Mouse (Mus musculus) midbrain, embryonic 13.5 days (tissue): ENCODE results near the gene Fndc7. TPM values are rescaled to one million over a fixed set of nuclear protein-coding genes. Genes with fewer than 3 reads are reported as not detected.

Experiments used
- ATAC-seq: fragments of 200-750 bp; cut with Nextera tagmentation; 2 replicates; pipeline ENCODE4 v1.8.0; 2017; ENCODE audit warnings: mild to moderate bottlenecking, moderate TSS enrichment, moderate library complexity
- H3K27ac ChIP-seq: fragments of 300-500 bp; sonication (generic); 2 replicates; pipeline ENCODE4 v1.5.1; 2015; ENCODE audit warnings: inconsistent platforms, mild to moderate bottlenecking, moderate library complexity
- H3K27me3 ChIP-seq: fragments of 300-500 bp; sonication (generic); 2 replicates; pipeline ENCODE4 v1.6.1; 2015; ENCODE audit warnings: mild to moderate bottlenecking, inconsistent platforms
- H3K36me3 ChIP-seq: fragments of 300-500 bp; sonication (generic); 2 replicates; pipeline ENCODE4 v1.6.1; 2015; ENCODE audit warnings: mild to moderate bottlenecking, inconsistent platforms
- H3K4me1 ChIP-seq: fragments of 300-500 bp; sonication (generic); replicated peaks from 2 replicates; pipeline ENCODE4 v1.6.1; 2015; ENCODE audit warnings: inconsistent platforms
- H3K4me2 ChIP-seq: fragments of 300-500 bp; sonication (generic); replicated peaks from 2 replicates; pipeline ENCODE4 v1.6.1; 2015; ENCODE audit warnings: moderate library complexity, mild to moderate bottlenecking, inconsistent platforms
- H3K4me3 ChIP-seq: fragments of 300-500 bp; sonication (generic); replicated peaks from 2 replicates; pipeline ENCODE4 v1.5.1; 2015; ENCODE audit warnings: mild to moderate bottlenecking, inconsistent platforms
- H3K9ac ChIP-seq: fragments of 300-500 bp; sonication (generic); replicated peaks from 2 replicates; pipeline ENCODE4 v1.6.1; 2015; ENCODE audit warnings: mild to moderate bottlenecking, inconsistent platforms
- H3K9me3 ChIP-seq: fragments of 300-500 bp; sonication (generic); 2 replicates; pipeline ENCODE4 v1.6.1; 2016; ENCODE audit warnings: mild to moderate bottlenecking, inconsistent platforms
- WGBS: fragments of 180-500 bp; shearing (Covaris S2); methylation state at CpG from one replicate; pipeline ENCODE4 v1.1.7; 2015; 5-methylcytosine and 5-hydroxymethylcytosine counted together
- polyA plus RNA-seq: library from polyadenylated mRNA; unstranded; fragments of >200 nt; fragmentation: Nextera tagmentation; extraction: Ambion mirVana; gene quantifications from 2 replicates; pipeline ENCODE4 v1.2.1, GENCODE M21; 2015

The Fndc7 gene
- not detected in 2 replicates for polyA plus RNA-seq

GRCm38 (mm10) chr3:108889908-108890307 lies at the start of gene Fndc7:
Fndc7 (minus strand) TSS chr3:108890008.
- H3K27ac ChIP-seq: no peak within 1 kb of the TSS
- no peaks in the 10 kb centered on the region for H3K36me3 ChIP-seq
- ATAC-seq: no peak
- no peaks in the 10 kb centered on the region for H3K9me3 ChIP-seq
- 90% methylated on average over 1 of the region's 1 CpGs for WGBS
- no peak within 1 kb of the TSS for H3K4me2 ChIP-seq
- H3K27me3 ChIP-seq: no peaks in the 10 kb centered on the region
- H3K4me1 ChIP-seq: peaks cover 16% of the 10 kb centered on the region
- H3K9ac ChIP-seq: no peak within 1 kb of the TSS
- H3K4me3 ChIP-seq: no peak within 1 kb of the TSS

- no peak within 1 kb of the TSS for H3K27ac ChIP-seq
- WGBS: 86% methylated on average over 5 of the region's 5 CpGs
- peak within 1 kb of the TSS; percentile 53 for H3K4me2 ChIP-seq
- no peaks in the 10 kb centered on the region for H3K27me3 ChIP-seq
- H3K4me3 ChIP-seq: peak within 1 kb of the TSS; percentile 34
- no peaks in the 10 kb centered on the region for H3K4me1 ChIP-seq
- no peak for ATAC-seq
- no peak within 1 kb of the TSS for H3K9ac ChIP-seq
- H3K36me3 ChIP-seq: no peaks in the 10 kb centered on the region
- H3K9me3 ChIP-seq: no peaks in the 10 kb centered on the region; the same call in 1 of the 2 replicates
Observed at GRCm38 (mm10) chr3:108939573-108939972, 49.8 kb upstream of the Fndc7 start, which contains the start of gene Henmt1. Henmt1 (plus strand) TSS chr3:108939873.

- no peak overlapping the region for H3K27ac ChIP-seq
- no peak overlapping the region for H3K4me3 ChIP-seq
- WGBS: 98% methylated on average over 5 of the region's 5 CpGs
- no peak for ATAC-seq
- no peaks in the 10 kb centered on the region for H3K4me1 ChIP-seq
- no peak overlapping the region for H3K9ac ChIP-seq
- H3K9me3 ChIP-seq: no peaks in the 10 kb centered on the region; the same call in 1 of the 2 replicates
- no peaks in the 10 kb centered on the region for H3K36me3 ChIP-seq
- no peaks in the 10 kb centered on the region for H3K27me3 ChIP-seq
- H3K4me2 ChIP-seq: no peak overlapping the region
Observed at GRCm38 (mm10) chr3:108938691-108939090, 48.9 kb upstream of the Fndc7 start.

GRCm38 (mm10) chr3:108933557-108933956 lies 43.7 kb upstream of the Fndc7 start:
- no peaks in the 10 kb centered on the region for H3K9me3 ChIP-seq
- no peak overlapping the region for H3K4me2 ChIP-seq
- no peaks in the 10 kb centered on the region for H3K36me3 ChIP-seq
- no peak overlapping the region for H3K27ac ChIP-seq
- 88% methylated on average over 6 of the region's 6 CpGs for WGBS
- H3K27me3 ChIP-seq: no peaks in the 10 kb centered on the region
- ATAC-seq: no peak
- no peak overlapping the region for H3K9ac ChIP-seq
- H3K4me3 ChIP-seq: no peak overlapping the region
- H3K4me1 ChIP-seq: no peaks in the 10 kb centered on the region

- no peak overlapping the region for H3K27ac ChIP-seq
- ATAC-seq: no peak
- H3K4me2 ChIP-seq: no peak overlapping the region
- no peaks in the 10 kb centered on the region for H3K4me1 ChIP-seq
- no peaks in the 10 kb centered on the region for H3K27me3 ChIP-seq
- no peak overlapping the region for H3K4me3 ChIP-seq
- H3K36me3 ChIP-seq: no peaks in the 10 kb centered on the region
- H3K9me3 ChIP-seq: no peaks in the 10 kb centered on the region
- 91% methylated on average over 1 of the region's 1 CpGs for WGBS
- H3K9ac ChIP-seq: no peak overlapping the region
Observed at GRCm38 (mm10) chr3:108926308-108926707, 36.5 kb upstream of the Fndc7 start.

GRCm38 (mm10) chr3:108925677-108926076 lies 35.9 kb upstream of the Fndc7 start:
- 92% methylated on average over 4 of the region's 4 CpGs for WGBS
- no peaks in the 10 kb centered on the region for H3K4me1 ChIP-seq
- H3K27me3 ChIP-seq: no peaks in the 10 kb centered on the region
- H3K36me3 ChIP-seq: no peaks in the 10 kb centered on the region
- no peak overlapping the region for H3K9ac ChIP-seq
- no peaks in the 10 kb centered on the region for H3K9me3 ChIP-seq
- H3K4me2 ChIP-seq: no peak overlapping the region
- ATAC-seq: no peak
- H3K4me3 ChIP-seq: no peak overlapping the region
- H3K27ac ChIP-seq: no peak overlapping the region

- H3K27ac ChIP-seq: no peak overlapping the region
- no peaks in the 10 kb centered on the region for H3K9me3 ChIP-seq
- WGBS: 93% methylated on average over 1 of the region's 1 CpGs
- ATAC-seq: no peak
- H3K36me3 ChIP-seq: no peaks in the 10 kb centered on the region
- H3K4me2 ChIP-seq: no peak overlapping the region
- H3K4me1 ChIP-seq: no peaks in the 10 kb centered on the region
- no peak overlapping the region for H3K4me3 ChIP-seq
- no peaks in the 10 kb centered on the region for H3K27me3 ChIP-seq
- no peak overlapping the region for H3K9ac ChIP-seq
Observed at GRCm38 (mm10) chr3:108921822-108922221, 32.0 kb upstream of the Fndc7 start.

- Histone ChIP-seq H3K4me2 (no peak overlapping the region), H3K9ac (no peak overlapping the region), H3K4me1 (no peaks in the 10 kb centered on the region), H3K27me3 (no peaks in the 10 kb centered on the region), H3K36me3 (no peaks in the 10 kb centered on the region), H3K27ac (no peak overlapping the region), H3K4me3 (no peak overlapping the region), H3K9me3 (no peaks in the 10 kb centered on the region)
- no peak for ATAC-seq
- WGBS: 83% methylated on average over 3 of the region's 3 CpGs
Observed at GRCm38 (mm10) chr3:108920442-108921070, 30.7 kb upstream of the Fndc7 start.

- H3K4me1 ChIP-seq: no peaks in the 10 kb centered on the region
- H3K27me3 ChIP-seq: no peaks in the 10 kb centered on the region
- no peak overlapping the region for H3K27ac ChIP-seq
- no peak for ATAC-seq
- no peak overlapping the region for H3K9ac ChIP-seq
- H3K4me2 ChIP-seq: no peak overlapping the region
- H3K9me3 ChIP-seq: no peaks in the 10 kb centered on the region
- WGBS: 93% methylated on average over 1 of the region's 1 CpGs
- no peaks in the 10 kb centered on the region for H3K36me3 ChIP-seq
- no peak overlapping the region for H3K4me3 ChIP-seq
Observed at GRCm38 (mm10) chr3:108918852-108919251, 29.0 kb upstream of the Fndc7 start.

- WGBS: 51% methylated on average over 3 of the region's 3 CpGs
- H3K4me1 ChIP-seq: no peaks in the 10 kb centered on the region
- H3K4me2 ChIP-seq: no peak overlapping the region
- no peak for ATAC-seq
- H3K9ac ChIP-seq: no peak overlapping the region
- H3K4me3 ChIP-seq: no peak overlapping the region
- H3K27ac ChIP-seq: no peak overlapping the region
- no peaks in the 10 kb centered on the region for H3K9me3 ChIP-seq
- H3K36me3 ChIP-seq: no peaks in the 10 kb centered on the region
- no peaks in the 10 kb centered on the region for H3K27me3 ChIP-seq
Observed at GRCm38 (mm10) chr3:108917986-108918385, 28.2 kb upstream of the Fndc7 start.

- H3K27me3 ChIP-seq: no peaks in the 10 kb centered on the region
- no peak overlapping the region for H3K4me3 ChIP-seq
- no peaks in the 10 kb centered on the region for H3K9me3 ChIP-seq
- no peaks in the 10 kb centered on the region for H3K36me3 ChIP-seq
- WGBS: 42% methylated on average over 4 of the region's 4 CpGs
- peaks cover 5% of the 10 kb centered on the region; the same call in 1 of the 2 replicates for H3K4me1 ChIP-seq
- H3K27ac ChIP-seq: no peak overlapping the region
- no peak overlapping the region for H3K4me2 ChIP-seq
- no peak overlapping the region for H3K9ac ChIP-seq
- no peak for ATAC-seq
Observed at GRCm38 (mm10) chr3:108916857-108917256, 27.0 kb upstream of the Fndc7 start.

GRCm38 (mm10) chr3:108915999-108916398 lies 26.2 kb upstream of the Fndc7 start:
- no peaks in the 10 kb centered on the region for H3K27me3 ChIP-seq
- no peak overlapping the region for H3K27ac ChIP-seq
- ATAC-seq: no peak
- no peaks in the 10 kb centered on the region for H3K36me3 ChIP-seq
- 87% methylated on average over 1 of the region's 1 CpGs for WGBS
- H3K4me1 ChIP-seq: peaks cover 5% of the 10 kb centered on the region; the same call in 1 of the 2 replicates
- no peak overlapping the region for H3K4me3 ChIP-seq
- no peaks in the 10 kb centered on the region for H3K9me3 ChIP-seq
- H3K9ac ChIP-seq: no peak overlapping the region
- no peak overlapping the region for H3K4me2 ChIP-seq
